Mouse (Mus musculus) bone marrow, adult 2 months (tissue): Measurements from ENCODE around the gene Zdhhc14.

Source experiments
- CTCF ChIP-seq: fragments of 200-500 bp; IDR thresholded peaks from 2 replicates; pipeline ENCODE4 v1.5.1; 2011; ENCODE audit warnings: low read length, control low read depth; ENCODE audit not compliant: control insufficient read depth, insufficient read depth
- POLR2A ChIP-seq: fragments of 200-500 bp; IDR thresholded peaks from 2 replicates; pipeline ENCODE4 v1.6.1; 2011; ENCODE audit warnings: low read depth, mild to moderate bottlenecking, control low read depth, low read length, borderline replicate concordance; ENCODE audit not compliant: control insufficient read depth

GRCm38 (mm10) chr17:5560212-5560611 is 67.9 kb downstream of the Zdhhc14 start:
- TF ChIP-seq POLR2A = no peak
- TF ChIP-seq CTCF = no peak
